Mouse (Mus musculus): Measurements from ENCODE around the gene Smarcal1.

DNA sequence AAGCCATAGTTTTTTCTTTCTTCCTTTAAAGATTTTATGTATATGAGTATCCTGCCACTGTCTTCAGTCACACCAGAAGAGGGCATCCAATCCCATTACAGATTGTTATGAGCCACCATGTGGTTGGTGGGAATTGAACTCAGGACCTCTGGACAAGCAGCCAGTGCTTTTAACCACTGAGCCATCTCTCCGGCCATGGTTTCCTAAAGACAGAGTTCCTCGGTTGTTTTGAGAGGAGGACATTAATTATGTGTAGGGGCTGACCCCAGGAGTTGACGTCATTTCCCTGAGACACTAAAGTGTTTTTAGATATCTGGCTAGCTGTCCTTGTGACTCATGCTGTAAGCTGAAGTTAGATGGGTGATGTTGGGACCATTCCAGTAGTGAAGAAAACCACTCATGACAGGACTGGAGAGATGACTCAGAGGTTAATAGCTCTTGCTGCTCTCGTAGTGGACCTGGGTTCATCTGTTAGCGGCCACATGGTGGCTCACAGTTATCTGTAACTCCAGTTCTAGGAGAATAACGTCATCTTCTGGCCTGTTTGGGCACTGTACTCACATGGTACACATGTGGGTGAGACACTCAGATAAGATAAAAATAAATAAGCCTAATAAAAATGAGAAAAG lies 18.6 kb upstream of the Smarcal1 start:
- TF ChIP-seq CTCF (IDR thresholded peaks at IDR 0.05; ENCODE audit: low read depth, low read length) (no peak), POLR2A (IDR thresholded peaks at IDR 0.05; ENCODE audit: borderline replicate concordance, low read depth, low read length) (no peak)
